Mouse (Mus musculus): ENCODE results near the gene Srgap3. TPM values are rescaled to one million over a fixed set of nuclear protein-coding genes. Genes with fewer than 3 reads are reported as not detected.

The Srgap3 gene
- polyA plus RNA-seq, 1 experiment, result 0.01 TPM

DNA sequence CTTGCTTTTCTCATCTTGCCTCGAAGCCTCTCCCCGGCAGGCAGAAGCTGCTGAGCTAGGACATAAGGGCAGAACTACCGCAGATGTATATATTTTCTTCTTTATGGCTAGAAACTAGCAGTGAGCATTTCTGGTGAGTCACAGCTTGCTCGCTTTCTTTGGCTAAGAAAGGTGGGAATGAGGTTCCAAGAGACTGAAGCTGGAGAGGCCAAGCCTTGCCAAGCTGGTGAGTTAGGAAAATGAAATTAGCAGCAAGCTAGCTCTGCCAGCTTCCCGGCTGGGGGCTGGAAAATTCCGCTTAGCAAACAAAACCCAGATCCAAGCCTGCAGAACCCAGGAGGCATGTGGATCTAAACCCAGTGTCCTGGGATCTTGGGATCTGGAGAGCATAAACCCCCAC, 124.0 kb downstream of the Srgap3 start:
- Histone ChIP-seq H3K9me3 (ENCODE audit: control insufficient read depth, low read length) (no peaks in the 10 kb centered on the region), H3K27me3 (ENCODE audit: control insufficient read depth) (no peaks in the 10 kb centered on the region), H3K36me3 (ENCODE audit: control insufficient read depth) (no peaks in the 10 kb centered on the region), H3K4me1 (ENCODE audit: control insufficient read depth) (no peaks in the 10 kb centered on the region), H3K4me3 (replicated peaks) (no peak overlapping the region)
- no peak for TF ChIP-seq GATA1 (IDR thresholded peaks at IDR 0.05; ENCODE audit: low read length)
- no peak for TF ChIP-seq TAL1 (IDR thresholded peaks at IDR 0.05; ENCODE audit: low read length)

- H3K36me3 ChIP-seq (ENCODE audit: control insufficient read depth), result no peaks in the 10 kb centered on the region
- TF ChIP-seq TAL1 (IDR thresholded peaks at IDR 0.05; ENCODE audit: low read length) (no peak), GATA1 (IDR thresholded peaks at IDR 0.05; ENCODE audit: low read length) (no peak)
Measured at GRCm38 (mm10) chr6:112820298-112820992, 126.6 kb downstream of the Srgap3 start.

GRCm38 (mm10) chr6:112818403-112818901, 128.6 kb downstream of the Srgap3 start:
- Histone ChIP-seq H3K4me3 (replicated peaks) (no peak overlapping the region), H3K9me3 (ENCODE audit: control insufficient read depth, low read length) (no peaks in the 10 kb centered on the region), H3K4me1 (ENCODE audit: control insufficient read depth) (no peaks in the 10 kb centered on the region), H3K36me3 (ENCODE audit: control insufficient read depth) (no peaks in the 10 kb centered on the region), H3K27me3 (ENCODE audit: control insufficient read depth) (no peaks in the 10 kb centered on the region)
- TF ChIP-seq TAL1 (IDR thresholded peaks at IDR 0.05; ENCODE audit: low read length) (no peak), GATA1 (IDR thresholded peaks at IDR 0.05; ENCODE audit: low read length) (no peak)

More at GRCm38 (mm10) chr6:112820298-112820992, 126.6 kb downstream of the Srgap3 start:
- no peak overlapping the region for H3K4me3 ChIP-seq (replicated peaks)
- H3K4me1 ChIP-seq (ENCODE audit: control insufficient read depth), result no peaks in the 10 kb centered on the region
- no peaks in the 10 kb centered on the region for H3K9me3 ChIP-seq (ENCODE audit: control insufficient read depth, low read length)
- H3K27me3 ChIP-seq (ENCODE audit: control insufficient read depth), result no peaks in the 10 kb centered on the region

DNA sequence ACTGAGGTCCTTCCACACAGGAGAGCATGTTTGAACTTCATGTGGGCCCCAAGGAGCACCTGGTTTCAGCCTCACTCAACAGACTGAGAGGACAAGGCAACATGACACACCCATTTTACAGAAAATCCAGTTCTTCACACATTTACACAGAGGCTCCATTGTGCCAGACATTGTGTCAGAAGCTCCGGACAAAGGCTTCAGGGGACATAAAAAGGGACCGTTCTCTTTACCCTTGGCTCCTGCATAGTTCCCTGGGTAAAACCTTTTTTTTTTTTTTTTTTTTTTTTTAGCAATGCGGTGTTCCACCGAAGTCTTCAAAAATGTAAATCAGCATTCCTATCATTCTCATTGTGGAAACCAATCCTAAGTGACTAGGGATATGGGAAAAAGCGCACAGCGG, 131.5 kb downstream of the Srgap3 start:
- Histone ChIP-seq H3K4me3 (replicated peaks) (no peak overlapping the region), H3K9me3 (ENCODE audit: control insufficient read depth, low read length) (no peaks in the 10 kb centered on the region), H3K27me3 (ENCODE audit: control insufficient read depth) (no peaks in the 10 kb centered on the region), H3K36me3 (ENCODE audit: control insufficient read depth) (no peaks in the 10 kb centered on the region), H3K4me1 (ENCODE audit: control insufficient read depth) (no peaks in the 10 kb centered on the region)
- TF ChIP-seq TAL1 (IDR thresholded peaks at IDR 0.05; ENCODE audit: low read length), result no peak
- no peak for TF ChIP-seq GATA1 (IDR thresholded peaks at IDR 0.05; ENCODE audit: low read length)

DNA sequence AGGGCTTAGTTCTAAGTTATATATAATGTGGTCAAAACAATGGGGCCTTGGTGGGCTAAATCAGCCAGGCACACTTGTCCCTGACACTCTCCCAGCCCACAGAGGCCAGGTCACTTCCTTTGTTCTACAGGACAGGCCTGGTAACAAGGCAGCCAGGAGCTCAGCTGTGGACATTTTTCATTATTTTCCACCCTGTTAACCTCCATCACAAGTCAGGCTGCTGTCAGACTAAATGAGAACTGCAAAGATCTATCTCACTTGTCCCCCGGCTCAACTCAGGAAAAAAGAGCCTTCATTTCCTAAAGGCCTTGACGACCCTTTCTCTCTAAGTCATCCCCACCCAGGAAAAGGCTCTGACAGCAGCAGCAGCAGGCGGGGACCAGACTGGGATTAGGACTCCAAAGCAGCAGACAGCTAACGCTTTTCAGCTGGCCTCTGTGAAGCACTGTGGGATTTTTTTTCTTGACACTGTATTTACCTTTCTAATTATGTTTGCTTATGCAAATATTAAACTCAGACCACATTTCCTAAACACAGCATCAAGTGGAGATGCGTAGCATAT, 132.5 kb downstream of the Srgap3 start:
- Histone ChIP-seq H3K4me3 (replicated peaks) (no peak overlapping the region), H3K9me3 (ENCODE audit: control insufficient read depth, low read length) (no peaks in the 10 kb centered on the region), H3K27me3 (ENCODE audit: control insufficient read depth) (no peaks in the 10 kb centered on the region), H3K36me3 (ENCODE audit: control insufficient read depth) (no peaks in the 10 kb centered on the region), H3K4me1 (ENCODE audit: control insufficient read depth) (no peaks in the 10 kb centered on the region)
- no peak for TF ChIP-seq GATA1 (IDR thresholded peaks at IDR 0.05; ENCODE audit: low read length)

GRCm38 (mm10) chr6:112812884-112813283, 134.2 kb downstream of the Srgap3 start:
- no peak overlapping the region for H3K4me3 ChIP-seq (replicated peaks)
- TF ChIP-seq TAL1 (IDR thresholded peaks at IDR 0.05; ENCODE audit: low read length), result no peak
- no peak for TF ChIP-seq GATA1 (IDR thresholded peaks at IDR 0.05; ENCODE audit: low read length)
- no peaks in the 10 kb centered on the region for H3K27me3 ChIP-seq (ENCODE audit: control insufficient read depth)
- H3K9me3 ChIP-seq (ENCODE audit: control insufficient read depth, low read length), result no peaks in the 10 kb centered on the region
- H3K36me3 ChIP-seq (ENCODE audit: control insufficient read depth), result no peaks in the 10 kb centered on the region
- no peaks in the 10 kb centered on the region for H3K4me1 ChIP-seq (ENCODE audit: control insufficient read depth)

DNA sequence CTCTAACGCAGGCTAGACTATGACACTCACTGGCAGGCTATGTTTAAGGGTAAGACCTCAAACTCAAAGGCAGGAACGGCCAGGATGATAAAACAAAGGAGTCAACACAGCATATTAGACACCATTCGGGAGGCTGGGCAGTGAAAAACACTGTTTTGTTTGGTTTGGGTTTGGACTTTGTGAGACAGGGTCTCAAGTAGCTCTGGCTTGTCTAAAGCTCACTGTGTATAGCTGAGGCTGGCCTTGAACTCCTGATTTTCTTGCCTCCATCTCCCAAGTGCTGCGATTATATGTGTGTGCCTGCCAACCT, 136.6 kb downstream of the Srgap3 start:
- no peaks in the 10 kb centered on the region for H3K27me3 ChIP-seq (ENCODE audit: control insufficient read depth)
- no peak overlapping the region for H3K4me3 ChIP-seq (replicated peaks)
- no peaks in the 10 kb centered on the region for H3K36me3 ChIP-seq (ENCODE audit: control insufficient read depth)
- no peaks in the 10 kb centered on the region for H3K4me1 ChIP-seq (ENCODE audit: control insufficient read depth)
- H3K9me3 ChIP-seq (ENCODE audit: control insufficient read depth, low read length), result no peaks in the 10 kb centered on the region
- no peak for TF ChIP-seq TAL1 (IDR thresholded peaks at IDR 0.05; ENCODE audit: low read length)
- TF ChIP-seq GATA1 (IDR thresholded peaks at IDR 0.05; ENCODE audit: low read length), result no peak

DNA sequence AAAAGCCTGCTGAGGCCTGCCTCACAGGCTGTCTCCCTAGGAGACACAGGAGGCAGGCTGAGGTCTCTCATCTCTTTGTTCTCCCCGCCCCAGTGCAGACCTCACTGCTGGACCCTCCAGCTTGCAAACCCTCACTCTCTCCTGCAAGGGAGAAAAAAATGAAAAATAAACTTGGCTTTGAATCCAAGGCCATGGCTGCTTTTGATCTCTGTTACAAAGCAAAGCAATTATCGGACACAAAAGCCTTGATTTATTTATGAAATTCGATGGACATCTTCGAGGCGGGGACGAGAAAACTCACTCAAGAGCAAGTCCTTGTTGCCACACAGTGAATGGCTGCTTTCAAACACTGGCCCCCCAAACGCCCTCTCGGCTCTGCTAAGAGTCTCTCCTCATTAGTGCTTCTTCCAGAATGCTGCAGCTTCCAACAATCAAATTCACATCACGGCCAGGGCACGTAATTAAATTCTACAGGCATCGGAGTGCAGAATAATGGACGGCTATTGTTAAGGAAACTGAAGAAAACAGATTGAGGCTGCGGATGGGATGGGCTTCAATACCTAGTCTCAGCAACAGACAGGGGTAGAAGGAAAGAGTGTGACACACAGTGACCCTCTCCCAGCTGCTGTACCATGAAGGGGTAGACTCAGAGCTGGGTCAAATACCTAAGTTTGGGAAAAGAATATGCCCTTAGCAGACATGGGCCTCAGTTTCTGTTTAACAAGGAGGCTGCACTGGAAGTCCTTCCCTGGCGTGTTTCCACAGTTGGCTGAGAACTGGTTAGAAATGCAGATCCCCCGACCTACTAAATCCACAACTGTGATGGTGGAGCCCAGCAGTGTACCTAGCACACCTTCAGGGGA, 137.2 kb downstream of the Srgap3 start:
- no peaks in the 10 kb centered on the region for H3K36me3 ChIP-seq (ENCODE audit: control insufficient read depth)
- TF ChIP-seq GATA1 (IDR thresholded peaks at IDR 0.05; ENCODE audit: low read length) (no peak), TAL1 (IDR thresholded peaks at IDR 0.05; ENCODE audit: low read length) (no peak)

GRCm38 (mm10) chr6:112808738-112809137, 138.3 kb downstream of the Srgap3 start:
- no peaks in the 10 kb centered on the region for H3K36me3 ChIP-seq (ENCODE audit: control insufficient read depth)
- H3K27me3 ChIP-seq (ENCODE audit: control insufficient read depth), result no peaks in the 10 kb centered on the region
- H3K4me1 ChIP-seq (ENCODE audit: control insufficient read depth), result no peaks in the 10 kb centered on the region
- TF ChIP-seq TAL1 (IDR thresholded peaks at IDR 0.05; ENCODE audit: low read length) (no peak), GATA1 (IDR thresholded peaks at IDR 0.05; ENCODE audit: low read length) (no peak)
- H3K9me3 ChIP-seq (ENCODE audit: control insufficient read depth, low read length), result no peaks in the 10 kb centered on the region
- H3K4me3 ChIP-seq (replicated peaks), result no peak overlapping the region

More for the DNA sequence above, 137.2 kb downstream of the Srgap3 start:
- Histone ChIP-seq H3K9me3 (ENCODE audit: control insufficient read depth, low read length) (no peaks in the 10 kb centered on the region), H3K27me3 (ENCODE audit: control insufficient read depth) (no peaks in the 10 kb centered on the region), H3K4me1 (ENCODE audit: control insufficient read depth) (no peaks in the 10 kb centered on the region), H3K4me3 (replicated peaks) (no peak overlapping the region)

All from erythroblast, embryonic 14.5 days (primary cell).